Mouse (Mus musculus): Measurements from ENCODE around the gene Akap6.

Akap6 gene

GRCm38 (mm10) chr12:52782902-52783441, 83.8 kb downstream of the Akap6 start:
- DNase-seq: no peak

DNA sequence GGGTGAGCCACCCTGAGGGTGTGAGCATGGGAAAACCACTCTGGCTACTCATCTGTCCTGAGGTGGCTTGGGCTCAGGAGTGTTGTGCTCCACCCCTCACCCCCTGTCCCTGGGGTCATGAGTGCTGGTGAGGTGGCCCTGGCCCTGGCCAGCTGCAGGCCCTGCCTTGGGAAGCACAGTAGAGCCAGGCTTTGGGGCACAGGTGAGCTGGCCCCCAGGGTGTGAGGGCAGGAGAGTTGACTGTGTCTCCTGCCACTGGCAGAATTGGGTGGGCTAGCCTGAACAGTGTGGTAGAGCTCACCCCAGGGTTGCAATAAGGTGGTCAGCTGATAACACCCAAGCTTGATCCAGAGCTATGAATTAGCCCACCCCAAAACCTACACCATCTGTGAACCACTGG, 86.0 kb downstream of the Akap6 start:
- no peak for DNase-seq

DNA sequence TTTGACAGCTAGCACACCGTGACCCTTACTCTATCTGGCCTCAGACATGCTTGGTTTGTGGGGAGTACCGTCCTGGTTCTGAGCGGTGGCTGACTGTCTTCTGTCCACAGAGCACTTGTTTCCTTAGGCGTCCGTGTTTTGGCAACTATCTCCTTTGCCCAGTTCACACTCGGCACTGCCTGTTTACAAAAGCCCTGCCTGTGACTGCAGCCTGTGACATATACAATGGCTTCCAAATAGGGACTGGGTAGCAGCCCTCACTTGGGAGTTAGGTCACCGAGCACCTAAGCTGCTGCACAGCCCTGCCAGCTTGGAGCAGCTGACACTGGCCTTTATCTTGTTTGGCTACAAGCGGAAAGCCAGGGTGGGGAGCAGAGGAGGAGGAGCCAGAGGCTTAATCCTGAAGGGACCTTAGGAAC, 91.2 kb downstream of the Akap6 start:
- DNase-seq: peak; percentile 29

GRCm38 (mm10) chr12:52794131-52794530, 94.9 kb downstream of the Akap6 start:
- DNase-seq: no peak

- DNase-seq: no peak
Observed at GRCm38 (mm10) chr12:52795551-52796470, 96.6 kb downstream of the Akap6 start.

GRCm38 (mm10) chr12:52796471-52796795, 97.2 kb downstream of the Akap6 start:
- DNase-seq: no peak

DNA sequence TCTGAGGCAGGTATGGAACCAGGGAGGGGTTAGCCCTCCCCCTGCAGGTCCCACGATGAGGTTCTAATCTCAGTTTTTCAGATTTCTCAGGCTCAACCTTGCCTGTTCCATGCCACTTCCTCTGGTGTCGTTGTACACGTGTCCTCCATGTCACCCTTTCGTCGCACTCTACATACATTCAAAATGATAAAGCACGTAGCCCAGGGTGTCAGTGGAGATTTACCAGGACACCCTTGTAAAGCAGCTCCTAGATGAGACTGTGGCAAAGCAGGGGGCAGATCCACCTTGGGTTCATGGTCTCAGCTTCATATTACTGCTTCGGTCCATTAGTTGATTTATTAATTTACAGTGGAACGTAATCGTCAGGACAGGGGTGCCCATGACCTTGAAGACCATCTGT, 100.5 kb downstream of the Akap6 start:
- no peak for DNase-seq

DNA sequence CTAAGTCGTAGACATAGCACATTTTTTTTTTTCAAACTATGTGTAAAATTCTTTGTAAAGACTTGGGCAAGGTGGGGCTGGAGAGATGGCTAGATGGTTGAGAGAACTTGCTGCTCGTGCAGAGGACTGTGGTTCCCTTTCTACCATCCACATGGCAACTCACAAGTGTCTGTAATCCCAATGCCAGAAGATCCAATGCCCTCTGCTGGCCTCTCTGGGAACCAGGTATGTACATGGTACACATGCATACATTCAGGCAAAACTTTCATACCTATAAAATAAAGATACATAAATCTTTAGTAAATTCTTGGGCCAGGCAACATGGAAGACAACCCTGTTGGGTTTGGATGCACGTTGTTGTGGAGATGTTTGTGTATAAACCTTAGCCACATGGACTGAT, 107.1 kb downstream of the Akap6 start:
- no peak for DNase-seq

- no peak for DNase-seq
Observed at GRCm38 (mm10) chr12:52818588-52818987, 119.4 kb downstream of the Akap6 start.

DNA sequence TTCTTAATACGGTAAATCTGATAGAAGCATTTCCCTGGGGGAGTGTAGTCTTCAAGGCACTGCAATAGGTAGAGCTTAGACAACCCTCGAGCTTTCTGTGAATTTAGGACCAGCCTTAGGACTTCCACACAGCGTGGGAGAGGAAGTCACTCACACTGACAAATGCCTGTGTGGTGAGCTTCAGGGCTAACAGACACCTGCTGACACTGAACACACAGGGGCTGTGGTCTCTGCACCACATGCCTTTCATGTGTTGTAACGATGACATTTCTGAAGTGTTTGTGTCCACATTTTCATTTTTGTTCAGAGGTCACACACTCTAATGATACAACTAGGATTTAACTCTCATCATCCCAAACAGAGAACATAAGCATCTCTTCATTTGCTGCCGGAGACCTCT, 125.6 kb downstream of the Akap6 start:
- DNase-seq: no peak

GRCm38 (mm10) chr12:52828944-52829736, 130.0 kb downstream of the Akap6 start:
- DNase-seq: no peak

GRCm38 (mm10) chr12:52831782-52832181, 132.6 kb downstream of the Akap6 start:
- DNase-seq: no peak

GRCm38 (mm10) chr12:52832230-52832629, 133.0 kb downstream of the Akap6 start:
- DNase-seq: peak; percentile 79

DNA sequence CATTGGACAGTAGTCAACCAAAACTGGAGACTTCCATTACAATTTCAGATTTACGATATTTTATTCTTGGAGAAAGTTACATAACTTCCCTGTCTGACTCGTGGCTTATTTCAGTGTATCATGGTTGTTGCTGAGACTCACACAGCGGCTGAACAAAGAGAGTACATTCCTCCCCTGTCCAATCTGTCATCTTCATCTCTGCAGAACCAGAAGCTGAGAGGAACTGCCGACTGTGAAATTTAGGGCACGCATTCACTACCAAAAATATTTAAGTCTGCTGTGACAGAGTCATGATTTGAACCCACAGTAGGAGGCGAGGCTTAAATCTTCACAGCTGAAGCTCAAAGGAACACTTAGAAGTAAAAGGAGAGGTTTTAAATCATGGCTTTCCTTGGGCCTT, 134.0 kb downstream of the Akap6 start:
- no peak for DNase-seq

DNA sequence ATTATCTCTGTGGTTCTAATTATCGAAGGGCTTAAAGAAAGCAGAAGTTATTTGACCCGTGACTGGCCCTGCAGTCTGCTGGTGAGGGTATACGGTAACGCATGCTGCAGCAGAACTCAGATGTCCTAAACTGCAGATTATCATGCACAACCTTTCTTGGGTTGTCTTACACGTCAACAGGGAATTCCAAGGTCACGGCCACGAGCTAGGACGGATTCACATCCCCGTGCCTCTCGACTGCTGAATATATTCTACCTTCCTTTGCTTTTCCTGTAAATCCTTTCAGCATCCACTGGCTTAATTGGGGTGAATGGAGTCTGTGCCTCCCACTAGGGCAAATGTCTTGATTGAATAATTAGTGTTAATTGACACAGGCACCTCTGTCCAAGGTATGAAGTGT, 134.9 kb downstream of the Akap6 start:
- DNase-seq: no peak

DNA sequence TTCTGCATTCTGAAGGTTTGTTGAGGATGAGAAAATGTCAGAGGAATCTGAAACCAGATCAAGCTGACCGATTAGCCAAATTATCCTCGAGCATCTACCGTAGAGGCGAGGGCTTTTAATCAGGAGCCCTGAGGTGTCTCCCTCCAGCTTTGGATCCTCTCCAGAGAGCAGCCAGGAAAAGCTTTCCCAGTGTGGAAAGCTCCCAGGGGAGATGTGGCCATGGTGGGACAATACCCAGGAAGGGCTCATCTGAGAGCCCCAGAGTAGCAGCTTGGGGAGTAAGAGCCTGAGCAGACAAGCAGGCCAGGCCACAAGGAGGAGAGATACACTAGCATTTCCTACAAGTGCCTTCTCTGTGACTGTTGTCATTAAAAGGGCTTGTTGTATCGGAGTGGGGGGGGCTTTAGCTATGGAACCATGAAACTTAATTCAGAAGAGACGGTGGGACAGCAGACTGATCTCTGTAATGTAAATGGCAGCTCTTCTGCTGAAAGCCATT, 135.6 kb downstream of the Akap6 start:
- no peak for DNase-seq

DNA sequence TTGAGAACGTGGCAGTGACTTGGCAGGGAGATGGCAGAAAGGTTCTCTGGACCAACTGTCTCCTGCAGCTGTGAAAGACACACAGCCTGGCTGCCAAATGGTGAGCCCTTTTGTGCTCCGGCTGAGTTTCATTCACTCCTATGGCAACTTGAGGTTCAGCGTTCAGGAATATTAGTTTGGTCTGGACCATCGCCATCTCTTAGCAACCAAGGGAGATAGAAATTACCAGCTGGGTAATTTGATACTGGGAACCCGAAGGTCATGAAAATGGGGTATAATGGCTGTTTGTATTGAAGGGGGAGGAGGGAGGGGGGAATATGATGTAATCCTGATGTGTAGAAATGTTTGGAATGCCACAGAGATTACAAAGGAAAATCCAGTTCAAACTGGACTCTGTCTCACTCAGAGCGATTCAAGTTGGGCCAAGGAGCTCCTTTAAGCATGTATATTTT, 136.1 kb downstream of the Akap6 start:
- DNase-seq: no peak

GRCm38 (mm10) chr12:52835914-52836546, 136.8 kb downstream of the Akap6 start:
- no peak for DNase-seq

- DNase-seq: no peak
Observed at GRCm38 (mm10) chr12:52845982-52846381, 146.8 kb downstream of the Akap6 start.

- no peak for DNase-seq
Observed at GRCm38 (mm10) chr12:52847020-52847419, 147.8 kb downstream of the Akap6 start.

DNA sequence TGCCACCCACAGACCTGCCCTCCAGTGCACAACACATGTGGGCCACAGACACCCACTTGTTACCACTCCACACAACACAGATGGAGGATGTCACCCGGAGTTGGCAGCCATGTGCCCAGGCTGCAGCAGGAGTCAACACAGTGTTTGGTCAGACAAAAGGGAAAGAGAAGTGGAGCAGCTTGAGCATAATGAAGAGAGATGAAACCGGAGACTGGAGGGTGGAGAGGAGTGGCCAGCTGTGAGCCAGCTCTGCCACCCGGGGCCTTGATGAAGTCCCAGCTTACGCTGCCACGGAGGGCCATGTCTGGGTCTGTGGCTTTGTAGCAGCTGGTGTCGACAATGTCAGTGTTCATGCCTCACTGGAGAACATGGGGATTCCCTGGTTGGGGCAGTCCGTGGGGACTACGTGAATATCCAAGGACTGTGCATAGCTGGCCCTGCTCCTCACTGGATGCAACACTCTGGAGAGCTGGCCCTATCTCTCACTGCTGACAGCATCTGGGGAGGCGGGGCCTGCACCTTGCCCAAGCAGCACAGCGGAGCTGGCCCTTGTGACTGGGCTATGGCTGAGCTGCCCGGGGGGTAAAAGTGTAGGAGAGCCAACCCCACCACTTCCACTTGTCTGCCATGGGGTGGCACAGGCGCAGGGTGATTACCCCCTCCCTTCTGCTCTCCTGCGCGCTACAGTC, 148.8 kb downstream of the Akap6 start:
- peak; percentile 24 for DNase-seq

GRCm38 (mm10) chr12:52848519-52848855, 149.3 kb downstream of the Akap6 start:
- no peak for DNase-seq

- no peak for DNase-seq
Observed at GRCm38 (mm10) chr12:52849297-52849696, 150.1 kb downstream of the Akap6 start.
